Mouse (Mus musculus) hindbrain, embryonic 10.5 days (tissue): ENCODE results near the gene Sptlc3. TPM values are rescaled to one million over a fixed set of nuclear protein-coding genes. Genes with fewer than 3 reads are reported as not detected.

Source experiments
- DNase-seq: peaks from one replicate; pipeline ENCODE4 v3.0.0-alpha.2; 2017; ENCODE audit warnings: low spot score
- H3K27ac ChIP-seq: fragments of 300-500 bp; sonication (generic); 2 replicates; pipeline ENCODE4 v1.5.1; 2016; ENCODE audit warnings: mild to moderate bottlenecking, moderate library complexity
- H3K27me3 ChIP-seq: fragments of 300-500 bp; sonication (generic); 2 replicates; pipeline ENCODE4 v1.6.1; 2016; ENCODE audit warnings: mild to moderate bottlenecking; ENCODE audit not compliant: poor library complexity, insufficient read depth, severe bottlenecking
- H3K36me3 ChIP-seq: fragments of 300-500 bp; sonication (generic); 2 replicates; pipeline ENCODE4 v1.6.1; 2016; ENCODE audit warnings: mild to moderate bottlenecking, moderate library complexity
- H3K4me1 ChIP-seq: fragments of 300-500 bp; sonication (generic); replicated peaks from 2 replicates; pipeline ENCODE4 v1.6.1; 2016; ENCODE audit warnings: mild to moderate bottlenecking
- H3K4me3 ChIP-seq: fragments of 300-500 bp; sonication (generic); 2 replicates; pipeline ENCODE4 v1.5.1; 2016; ENCODE audit warnings: mild to moderate bottlenecking, moderate library complexity
- H3K9me3 ChIP-seq: fragments of 300-500 bp; sonication (generic); 2 replicates; pipeline ENCODE4 v1.6.1; 2016; ENCODE audit warnings: mild to moderate bottlenecking, moderate library complexity
- WGBS: fragments of 180-500 bp; shearing (Covaris S2); methylation state at CpG from one replicate; pipeline ENCODE4 v1.1.7; 2016; 5-methylcytosine and 5-hydroxymethylcytosine counted together
- polyA plus RNA-seq: library from polyadenylated mRNA; unstranded; fragments of >200 nt; fragmentation: Nextera tagmentation; extraction: Ambion mirVana; gene quantifications from 2 replicates; pipeline ENCODE4 v1.2.1, GENCODE M21; 2016

Gene Sptlc3
- polyA plus RNA-seq, 1 experiment from 2014 or later = 0.46 TPM

DNA sequence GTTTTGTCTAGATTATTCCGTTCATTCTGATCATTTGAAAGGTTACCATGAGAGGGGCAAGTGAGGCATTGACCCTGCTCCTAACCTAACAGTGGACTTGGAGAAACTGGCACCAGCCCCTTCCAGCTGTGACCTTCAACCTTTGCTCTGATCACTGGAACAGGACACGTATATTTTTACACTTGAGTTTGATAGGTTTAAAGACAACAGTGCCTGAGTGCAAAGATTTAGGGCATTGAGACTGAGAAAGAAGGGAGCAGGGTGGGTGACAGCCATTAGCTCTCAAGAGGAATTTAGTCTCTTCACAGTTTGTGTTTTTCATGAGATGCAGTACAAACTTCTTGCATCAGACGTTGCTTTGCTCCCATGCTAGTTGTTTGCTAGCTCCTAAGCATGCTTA is 114.5 kb downstream of the Sptlc3 start:
- Histone ChIP-seq H3K27ac (peak overlapping the region; percentile 60), H3K27me3 (0 out of 2 replicates have a peak, but pooled peaks cover 5% of the 10 kb centered on the region), H3K9me3 (no peaks in the 10 kb centered on the region), H3K36me3 (no peaks in the 10 kb centered on the region), H3K4me1 (peaks cover 34% of the 10 kb centered on the region), H3K4me3 (0 out of 2 replicates have a peak overlapping the region, but pooled peaks have one; percentile 16)
- WGBS = 15% methylated on average over 3 of the region's 3 CpGs
- peak; percentile 30 for DNase-seq

GRCm38 (mm10) chr2:139608810-139609209 is 115.1 kb downstream of the Sptlc3 start:
- Histone ChIP-seq H3K36me3 (no peaks in the 10 kb centered on the region), H3K4me3 (peak overlapping the region; percentile 16), H3K9me3 (no peaks in the 10 kb centered on the region), H3K4me1 (peaks cover 40% of the 10 kb centered on the region), H3K27ac (peak overlapping the region; percentile 60), H3K27me3 (peaks cover 5% of the 10 kb centered on the region; the same call in 1 of the 2 replicates)
- DNase-seq = peak; percentile 58
- WGBS = 2% methylated on average over 7 of the region's 7 CpGs

DNA sequence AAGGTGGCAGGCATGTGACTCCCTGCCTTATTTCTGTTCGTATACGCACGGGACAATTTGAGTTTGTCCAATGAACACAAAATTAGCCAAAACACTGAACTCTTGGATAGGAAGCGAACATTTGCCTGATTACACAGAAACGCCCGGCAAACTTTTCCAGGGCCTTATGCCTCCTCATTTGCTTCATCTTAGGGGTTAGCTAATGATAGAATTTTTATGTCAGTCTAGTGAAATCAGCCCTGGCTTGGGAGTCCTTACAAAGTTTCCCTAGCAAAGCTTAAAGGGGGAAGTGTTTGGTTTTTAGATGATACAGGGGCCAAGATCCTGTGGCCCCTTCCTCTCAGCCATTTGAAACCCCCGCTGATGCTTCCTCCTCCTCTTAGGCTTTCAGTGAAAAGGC is 115.5 kb downstream of the Sptlc3 start:
- peak overlapping the region; percentile 60; the same call in 1 of the 2 replicates for H3K27ac ChIP-seq
- 22% methylated on average over 7 of the region's 7 CpGs for WGBS
- peak overlapping the region; percentile 16 for H3K4me3 ChIP-seq
- DNase-seq = no peak
- peaks cover 41% of the 10 kb centered on the region for H3K4me1 ChIP-seq
- no peaks in the 10 kb centered on the region for H3K9me3 ChIP-seq
- no peaks in the 10 kb centered on the region for H3K36me3 ChIP-seq
- peaks cover 5% of the 10 kb centered on the region; the same call in 1 of the 2 replicates for H3K27me3 ChIP-seq

GRCm38 (mm10) chr2:139609662-139610291 is 116.1 kb downstream of the Sptlc3 start:
- Histone ChIP-seq H3K4me3 (no peak overlapping the region), H3K27ac (peak overlapping the region; percentile 60; the same call in 1 of the 2 replicates)

DNA sequence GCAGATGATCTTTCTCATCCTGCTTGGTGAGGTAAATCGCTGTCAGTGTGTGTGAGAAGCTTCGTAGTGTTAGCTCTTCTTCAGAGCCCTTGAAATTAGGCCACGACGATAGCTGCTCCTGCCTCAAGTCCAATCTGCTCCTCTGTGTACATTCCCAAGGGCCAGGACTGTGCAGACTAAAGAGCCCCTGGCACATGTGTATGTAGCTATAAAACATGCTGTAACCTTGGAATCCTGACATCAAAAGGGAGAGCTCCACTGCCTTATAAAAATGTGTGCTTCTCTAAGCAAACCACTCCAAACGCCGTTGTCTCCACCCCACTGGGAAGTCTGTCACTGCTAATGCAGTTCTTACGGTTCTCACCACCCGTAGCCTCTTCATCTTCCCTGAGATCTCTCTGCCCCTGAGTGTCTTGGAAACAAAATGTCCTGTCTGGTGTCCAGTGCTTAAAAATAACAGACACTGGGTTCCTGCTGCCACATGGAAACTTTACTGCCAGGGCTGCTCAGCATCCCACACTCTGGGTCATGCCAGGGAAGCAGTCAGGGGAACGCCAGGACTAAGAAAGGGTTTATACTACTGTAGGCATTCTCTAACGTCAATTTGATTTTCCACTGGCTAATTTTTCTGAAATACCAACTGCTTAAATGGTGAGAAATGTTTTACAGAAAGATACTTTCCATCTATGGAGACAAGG is 118.8 kb downstream of the Sptlc3 start:
- no peak overlapping the region for H3K4me3 ChIP-seq
- no peaks in the 10 kb centered on the region for H3K9me3 ChIP-seq
- H3K27ac ChIP-seq = no peak overlapping the region
- DNase-seq = no peak
- H3K27me3 ChIP-seq = peaks cover 5% of the 10 kb centered on the region; the same call in 1 of the 2 replicates
- H3K36me3 ChIP-seq = no peaks in the 10 kb centered on the region
- peaks cover 42% of the 10 kb centered on the region for H3K4me1 ChIP-seq
- 61% methylated on average over 10 of the region's 10 CpGs for WGBS

More at GRCm38 (mm10) chr2:139609662-139610291, 116.1 kb downstream of the Sptlc3 start:
- peak; percentile 20 for DNase-seq
- Histone ChIP-seq H3K36me3 (no peaks in the 10 kb centered on the region), H3K4me1 (peaks cover 44% of the 10 kb centered on the region), H3K9me3 (no peaks in the 10 kb centered on the region), H3K27me3 (peaks cover 5% of the 10 kb centered on the region; the same call in 1 of the 2 replicates)
- WGBS = 17% methylated on average over 8 of the region's 8 CpGs

DNA sequence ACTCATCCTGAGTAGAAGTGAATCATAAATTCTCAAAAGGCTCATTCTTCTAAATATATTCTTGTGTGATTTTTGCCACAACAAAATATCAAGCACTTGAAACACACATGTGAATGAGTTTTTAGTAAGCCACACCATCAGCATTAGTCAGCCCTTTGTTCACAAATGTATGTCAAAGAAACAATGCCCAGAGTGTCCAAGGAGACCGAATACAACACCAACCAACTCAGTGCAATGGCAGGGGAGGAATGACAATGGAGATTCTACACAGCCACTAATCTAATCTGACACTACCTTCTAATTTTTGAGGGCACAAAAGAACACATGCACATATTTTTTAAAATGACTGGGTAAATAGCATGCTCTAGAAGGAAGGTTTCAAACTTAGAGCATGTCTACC is 132.8 kb downstream of the Sptlc3 start:
- no peaks in the 10 kb centered on the region for H3K4me1 ChIP-seq
- no peaks in the 10 kb centered on the region for H3K27me3 ChIP-seq
- DNase-seq = no peak
- no peaks in the 10 kb centered on the region for H3K9me3 ChIP-seq
- H3K4me3 ChIP-seq = no peak overlapping the region
- H3K27ac ChIP-seq = no peak overlapping the region
- H3K36me3 ChIP-seq = no peaks in the 10 kb centered on the region
- whole genome bisulfite sequencing = 71% methylated on average over 1 of the region's 1 CpGs

DNA sequence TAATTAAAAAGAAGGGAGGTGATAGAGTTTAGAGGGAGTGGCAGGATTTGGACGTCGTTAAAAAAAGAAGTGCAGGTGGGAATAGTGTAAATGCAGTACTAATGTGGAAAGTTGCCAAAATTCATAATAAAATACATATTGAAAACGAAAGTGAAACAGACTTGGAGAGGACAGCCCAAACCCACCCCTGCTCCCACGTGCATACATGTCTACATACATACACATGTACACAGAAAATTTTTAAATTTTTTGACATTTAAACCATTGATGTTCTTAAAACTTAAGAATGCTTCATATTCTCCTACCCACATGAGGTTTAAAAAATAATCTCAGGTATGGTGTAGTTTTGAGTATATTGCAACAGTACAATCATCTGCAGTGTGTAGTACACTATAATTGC is 135.0 kb downstream of the Sptlc3 start:
- WGBS = 86% methylated on average over 4 of the region's 4 CpGs
- H3K27me3 ChIP-seq = no peaks in the 10 kb centered on the region
- H3K4me1 ChIP-seq = no peaks in the 10 kb centered on the region
- no peak overlapping the region for H3K4me3 ChIP-seq
- H3K9me3 ChIP-seq = no peaks in the 10 kb centered on the region
- no peaks in the 10 kb centered on the region for H3K36me3 ChIP-seq
- DNase-seq = no peak
- H3K27ac ChIP-seq = no peak overlapping the region

- Histone ChIP-seq H3K4me1 (no peaks in the 10 kb centered on the region), H3K27me3 (no peaks in the 10 kb centered on the region), H3K4me3 (no peak overlapping the region), H3K27ac (no peak overlapping the region), H3K9me3 (no peaks in the 10 kb centered on the region), H3K36me3 (no peaks in the 10 kb centered on the region)
- DNase-seq = no peak
- 72% methylated on average over 3 of the region's 3 CpGs for WGBS
These were observed 135.9 kb downstream of the Sptlc3 start for GRCm38 (mm10) chr2:139629653-139630052.

DNA sequence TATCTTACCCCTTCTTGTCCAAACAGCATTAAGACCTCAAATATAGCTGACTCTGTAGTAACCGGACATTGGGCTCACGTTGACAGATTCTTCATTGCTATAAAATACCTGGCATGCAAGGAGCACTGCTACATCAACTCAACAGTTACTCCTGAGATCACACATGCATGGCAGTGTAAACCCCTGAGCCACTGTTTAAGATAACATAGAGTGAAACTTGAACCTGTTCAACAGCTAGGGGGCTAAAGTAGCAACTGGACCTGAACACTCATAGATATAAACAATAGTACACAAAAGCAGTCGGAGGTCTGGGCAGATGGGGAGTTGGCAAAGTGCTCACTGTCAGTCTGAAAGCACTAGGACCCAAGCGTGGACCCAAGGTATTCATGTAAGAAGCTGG is 140.8 kb downstream of the Sptlc3 start:
- Histone ChIP-seq H3K4me1 (no peaks in the 10 kb centered on the region), H3K9me3 (no peaks in the 10 kb centered on the region), H3K36me3 (no peaks in the 10 kb centered on the region), H3K4me3 (no peak overlapping the region), H3K27ac (no peak overlapping the region), H3K27me3 (no peaks in the 10 kb centered on the region)
- 78% methylated on average over 4 of the region's 4 CpGs for WGBS
- DNase-seq = no peak

GRCm38 (mm10) chr2:139637861-139638260 is 144.1 kb downstream of the Sptlc3 start:
- Histone ChIP-seq H3K4me3 (no peak overlapping the region), H3K27ac (no peak overlapping the region), H3K4me1 (no peaks in the 10 kb centered on the region), H3K36me3 (no peaks in the 10 kb centered on the region), H3K27me3 (no peaks in the 10 kb centered on the region), H3K9me3 (no peaks in the 10 kb centered on the region)
- no peak for DNase-seq
- 52% methylated on average over 2 of the region's 2 CpGs for WGBS

- H3K4me1 ChIP-seq = no peaks in the 10 kb centered on the region
- WGBS = 55% methylated on average over 7 of the region's 7 CpGs
- no peak overlapping the region for H3K4me3 ChIP-seq
- no peaks in the 10 kb centered on the region for H3K27me3 ChIP-seq
- no peak overlapping the region for H3K27ac ChIP-seq
- no peaks in the 10 kb centered on the region for H3K36me3 ChIP-seq
- no peaks in the 10 kb centered on the region for H3K9me3 ChIP-seq
- no peak for DNase-seq
These were observed 148.2 kb downstream of the Sptlc3 start for GRCm38 (mm10) chr2:139641757-139642385.

DNA sequence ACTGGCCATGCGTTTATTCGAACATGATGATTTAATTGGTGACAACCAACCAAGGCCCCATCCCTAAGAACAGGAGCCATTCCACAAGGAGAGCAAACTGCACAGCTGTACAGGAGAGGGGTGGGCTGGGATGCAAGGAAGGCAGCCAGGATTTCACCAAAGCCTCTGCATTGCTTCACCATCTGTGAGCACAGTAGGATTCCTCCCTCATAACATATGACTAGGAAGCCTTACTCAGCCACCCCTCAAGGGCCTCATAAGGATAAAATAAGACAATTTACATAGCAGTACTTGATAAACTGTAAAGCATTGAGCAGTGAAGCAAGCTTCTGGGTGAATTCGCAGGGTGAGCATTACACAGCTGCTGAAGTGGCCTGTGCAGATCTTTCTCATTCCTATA is 155.8 kb downstream of the Sptlc3 start:
- no peaks in the 10 kb centered on the region for H3K27me3 ChIP-seq
- no peak overlapping the region for H3K4me3 ChIP-seq
- H3K4me1 ChIP-seq = 0 out of 2 replicates have a peak, but pooled peaks cover 5% of the 10 kb centered on the region
- no peak overlapping the region for H3K27ac ChIP-seq
- no peaks in the 10 kb centered on the region for H3K9me3 ChIP-seq
- no peaks in the 10 kb centered on the region for H3K36me3 ChIP-seq
- DNase-seq = no peak
- 88% methylated on average over 3 of the region's 3 CpGs for WGBS

DNA sequence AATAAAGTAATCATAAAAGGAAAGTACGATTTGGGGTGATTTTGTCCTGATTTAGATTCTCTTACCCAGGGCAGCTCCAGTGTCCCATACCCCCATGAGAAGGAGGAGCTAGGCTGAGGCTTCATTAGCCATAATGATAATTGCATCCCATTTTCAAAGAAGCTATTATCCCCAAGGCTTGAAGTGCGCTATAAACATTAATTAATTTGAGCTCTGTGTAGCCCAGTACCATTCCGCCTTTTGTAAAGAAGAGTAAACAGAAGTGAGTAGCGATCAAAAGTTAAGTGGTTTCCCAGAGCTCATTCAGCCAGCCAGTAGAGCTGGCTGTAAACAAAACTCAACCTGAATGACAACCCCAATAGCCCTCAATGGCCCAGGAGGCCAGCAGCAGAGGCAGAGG is 163.0 kb downstream of the Sptlc3 start:
- Histone ChIP-seq H3K36me3 (no peaks in the 10 kb centered on the region), H3K27me3 (no peaks in the 10 kb centered on the region), H3K27ac (no peak overlapping the region), H3K4me1 (no peaks in the 10 kb centered on the region), H3K9me3 (no peaks in the 10 kb centered on the region), H3K4me3 (no peak overlapping the region)
- WGBS = 69% methylated on average over 4 of the region's 4 CpGs
- no peak for DNase-seq
